Mouse (Mus musculus) ES-Bruce4 (cell line): ENCODE results near the gene Tmem245.

Experiments
- CTCF ChIP-seq: IDR thresholded peaks from one replicate; pipeline ENCODE4 v1.8.1; 2011; ENCODE audit warnings: low read depth, low read length
- EP300 ChIP-seq: IDR thresholded peaks from 2 replicates; pipeline ENCODE4 v1.6.1; 2011; ENCODE audit warnings: low read depth, low read length; ENCODE audit not compliant: insufficient read depth
- POLR2A ChIP-seq: IDR thresholded peaks from one replicate; pipeline ENCODE4 v1.8.1; 2011; ENCODE audit warnings: low read length; ENCODE audit not compliant: insufficient read depth

GRCm38 (mm10) chr4:56941481-56941880, 5.8 kb downstream of the Tmem245 start:
- TF ChIP-seq CTCF, result no peak
- TF ChIP-seq POLR2A, result no peak
- TF ChIP-seq EP300, result no peak
